Mouse (Mus musculus) MEL (cell line): Measurements from ENCODE around the gene Kcne2.

ENCODE experiments used
- CTCF ChIP-seq, 3 experiments: IDR thresholded peaks in 2 of 3; conservative IDR thresholded peaks in 1 of 3; 2 replicates each; pipeline ENCODE4 v1.5.1; 2011 to 2012; ENCODE audit warnings: low read length in 3 of 3, low read depth in 2 of 3, mild to moderate bottlenecking in 2 of 3, improper control_type of control experiment in 1 of 3, inconsistent platforms in 1 of 3, mixed read lengths in 1 of 3, moderate library complexity in 1 of 3; ENCODE audit not compliant: control insufficient read depth in 1 of 3, insufficient read depth in 1 of 3, poor library complexity in 1 of 3, severe bottlenecking in 1 of 3
- HCFC1 ChIP-seq: IDR thresholded peaks from 2 replicates; pipeline ENCODE4 v1.6.1; 2012; ENCODE audit warnings: low read depth, mild to moderate bottlenecking, inconsistent platforms, low read length, improper control_type of control experiment, moderate library complexity
- POLR2A ChIP-seq, 2 experiments: IDR thresholded peaks; 2 replicates each; pipeline ENCODE4 v1.6.1; 2011 to 2012; ENCODE audit warnings: low read length in 2 of 2, mild to moderate bottlenecking in 2 of 2, control low read depth in 1 of 2, improper control_type of control experiment in 1 of 2, low read depth in 1 of 2, moderate library complexity in 1 of 2; ENCODE audit not compliant: control insufficient read depth in 1 of 2, insufficient read depth in 1 of 2, poor library complexity in 1 of 2
- RCOR1 ChIP-seq: IDR thresholded peaks from 2 replicates; pipeline ENCODE4 v1.6.1; 2012; ENCODE audit warnings: low read depth, mild to moderate bottlenecking, inconsistent platforms, low read length, improper control_type of control experiment
- SMC3 ChIP-seq: IDR thresholded peaks from 2 replicates; pipeline ENCODE4 v1.6.1; 2011; ENCODE audit warnings: low read depth, low read length, improper control_type of control experiment
- TAL1 ChIP-seq: IDR thresholded peaks from 2 replicates; pipeline ENCODE4 v1.6.1; 2012; ENCODE audit warnings: mild to moderate bottlenecking, inconsistent platforms, low read length, moderate library complexity, mixed read lengths
- TCF12 ChIP-seq: IDR thresholded peaks from 2 replicates; pipeline ENCODE4 v1.6.1; 2014; ENCODE audit warnings: low read depth, mild to moderate bottlenecking, inconsistent platforms, low read length, improper control_type of control experiment, moderate library complexity
- USF1 ChIP-seq: IDR thresholded peaks from 2 replicates; pipeline ENCODE4 v1.6.1; 2014; ENCODE audit warnings: low read depth, mild to moderate bottlenecking, inconsistent platforms, low read length, improper control_type of control experiment, moderate library complexity
- ZC3H11A ChIP-seq: IDR thresholded peaks from 2 replicates; pipeline ENCODE4 v1.6.1; 2012; ENCODE audit warnings: low read depth, mild to moderate bottlenecking, inconsistent platforms, low read length, improper control_type of control experiment
- ZKSCAN1 ChIP-seq: IDR thresholded peaks from 2 replicates; pipeline ENCODE4 v1.6.1; 2012; ENCODE audit warnings: low read depth, mild to moderate bottlenecking, inconsistent platforms, low read length, improper control_type of control experiment, moderate library complexity

DNA sequence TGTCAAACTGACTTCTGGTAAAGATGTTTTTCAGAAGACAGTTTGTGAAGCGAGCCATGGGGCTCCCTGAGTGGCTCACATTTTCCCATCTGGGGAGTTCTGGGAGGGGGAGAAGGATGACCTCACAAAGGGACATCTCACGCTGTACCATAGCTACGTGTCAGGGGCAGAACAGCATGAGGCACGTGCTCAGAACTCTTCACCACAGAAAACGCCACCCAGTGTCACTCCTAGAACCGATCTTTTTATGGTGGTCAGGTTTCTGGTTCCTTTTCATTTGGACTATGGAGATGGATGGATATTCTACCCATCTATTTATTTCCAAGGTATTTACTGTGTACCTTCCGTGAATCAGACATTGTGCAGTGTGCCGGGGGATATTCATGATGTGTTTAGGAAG, 29.2 kb downstream of the Kcne2 start, which contains the start of gene Fam243:
- TF ChIP-seq CTCF (IDR thresholded peaks at IDR 0.05 in 2 of 3, conservative IDR thresholded peaks at IDR 0.05 in 1 of 3; ENCODE audit: control insufficient read depth in 1 of 3, insufficient read depth in 1 of 3, low read depth in 2 of 3, low read length in 3 of 3, poor library complexity in 1 of 3, severe bottlenecking in 1 of 3): no peak
- TF ChIP-seq TAL1: no peak
- TF ChIP-seq SMC3: no peak
- TF ChIP-seq ZC3H11A: no peak
- no peak for TF ChIP-seq POLR2A (IDR thresholded peaks at IDR 0.05; ENCODE audit: control insufficient read depth in 1 of 2, insufficient read depth in 1 of 2, low read depth in 1 of 2, low read length in 2 of 2, poor library complexity in 1 of 2)
- TF ChIP-seq HCFC1: no peak
- no peak for TF ChIP-seq USF1
- no peak for TF ChIP-seq TCF12
- no peak for TF ChIP-seq ZKSCAN1
- no peak for TF ChIP-seq RCOR1
